Mouse (Mus musculus) retina, adult 2 months (tissue): Measurements from ENCODE around the gene Plekha7.
"Not testable (repeated sequence)": the region's sequence is repeated elsewhere in the genome, so short reads cannot be mapped to it uniquely, and the experiment has no call there.

ENCODE experiments used
- DNase-seq: peaks from one replicate; pipeline ENCODE4 v3.0.0-alpha.2; 2012; ENCODE audit warnings: low read depth, low spot score

Gene Plekha7

DNA sequence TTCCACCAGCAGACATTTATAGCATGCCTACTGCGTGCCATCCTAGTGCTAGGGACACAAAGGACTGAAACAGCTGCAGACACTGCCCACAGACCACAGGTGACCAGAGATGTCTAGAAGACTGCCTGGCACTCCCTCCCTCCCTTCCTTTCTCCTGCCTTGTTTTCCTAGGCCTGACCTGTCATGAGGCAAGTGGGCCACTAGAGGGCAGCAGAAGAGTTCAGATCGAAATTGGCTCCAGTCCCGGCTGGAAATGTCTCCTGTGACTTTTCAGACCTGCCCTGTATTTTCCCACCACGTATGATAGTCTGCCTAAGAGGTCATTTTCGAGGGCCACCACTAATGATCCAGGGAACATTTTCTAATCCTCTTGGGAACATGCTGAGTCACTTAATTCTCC, 176.1 kb downstream of the Plekha7 start:
- peak; percentile 67 for DNase-seq

DNA sequence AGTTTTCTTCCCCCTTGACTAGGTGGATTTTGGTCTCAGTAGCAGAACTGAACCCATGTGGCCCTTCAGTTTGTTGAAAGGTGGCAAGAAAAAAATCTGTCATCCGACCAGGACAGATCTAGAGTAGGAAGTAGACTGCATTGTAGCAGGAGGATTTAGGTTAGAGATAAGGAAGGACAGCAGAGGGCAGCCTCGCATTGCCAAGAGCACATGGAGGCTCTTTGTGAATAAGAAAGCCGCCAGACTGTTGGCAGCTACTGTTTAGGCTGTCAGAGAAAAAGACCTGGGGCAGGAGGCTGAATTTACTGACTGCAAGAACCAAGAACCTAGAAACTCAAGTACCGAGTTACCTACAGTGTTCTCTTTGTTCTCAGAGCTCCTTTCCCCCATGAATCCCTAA, 176.8 kb downstream of the Plekha7 start:
- DNase-seq: peak; percentile 18

DNA sequence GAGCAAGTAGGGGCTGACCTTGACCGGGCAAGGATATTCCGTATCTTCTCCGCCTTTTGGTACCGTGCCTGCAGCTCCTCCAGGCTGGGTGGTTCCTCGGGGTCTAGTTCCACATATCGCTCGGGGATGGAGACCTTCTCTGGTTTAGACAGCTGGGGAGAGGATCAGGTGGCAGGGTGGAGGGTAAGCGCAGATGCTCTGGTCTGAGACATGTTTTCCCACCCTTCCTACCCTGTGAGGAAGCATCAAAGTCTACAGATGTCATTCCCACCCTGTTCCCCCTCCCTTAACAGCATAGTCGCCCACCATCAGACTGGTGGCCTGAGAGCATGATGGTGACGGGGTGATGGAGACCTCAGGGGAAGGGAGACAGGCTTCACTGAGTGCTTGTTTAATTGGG, 178.8 kb downstream of the Plekha7 start:
- no peak for DNase-seq

DNA sequence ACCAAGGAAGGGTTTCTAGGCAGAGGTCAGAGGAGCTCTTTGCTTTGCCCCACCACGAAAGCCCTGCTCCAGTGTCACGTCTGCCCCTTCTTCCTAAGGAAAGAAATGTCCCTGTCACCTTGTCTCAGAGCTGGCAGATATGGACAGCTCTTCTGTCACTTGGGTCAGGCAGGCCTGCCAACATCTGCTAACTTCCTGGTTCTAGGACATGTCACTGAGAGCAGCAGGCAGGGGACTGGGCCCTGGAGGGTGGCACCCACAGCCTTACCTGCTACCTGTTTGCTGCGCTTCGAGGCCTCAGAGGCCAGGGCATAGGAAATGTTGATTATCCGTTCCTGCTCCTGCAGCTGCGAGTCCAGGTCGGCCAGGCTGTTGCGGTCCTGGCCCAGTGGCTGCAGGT, 179.9 kb downstream of the Plekha7 start:
- no peak for DNase-seq

DNA sequence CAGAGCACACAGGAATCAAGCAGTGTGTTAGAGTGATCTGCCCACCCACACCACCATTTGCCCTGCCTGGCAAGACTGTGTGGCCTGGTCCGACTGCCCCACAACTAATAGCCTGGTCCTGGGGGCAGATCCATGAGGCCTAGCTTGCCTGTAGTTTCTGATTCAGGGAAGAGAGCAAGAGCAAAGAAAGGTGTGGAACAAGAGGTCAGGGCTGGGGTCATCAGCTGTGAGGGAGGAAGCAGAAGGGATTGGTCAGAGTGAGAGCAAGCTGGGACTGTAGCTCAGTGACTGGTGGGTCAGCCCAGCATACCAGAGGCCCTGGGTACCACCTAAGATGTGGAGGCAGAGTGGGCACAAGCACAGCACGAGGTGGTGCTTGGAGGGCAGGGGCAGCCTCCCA, 181.1 kb downstream of the Plekha7 start:
- no peak for DNase-seq

DNA sequence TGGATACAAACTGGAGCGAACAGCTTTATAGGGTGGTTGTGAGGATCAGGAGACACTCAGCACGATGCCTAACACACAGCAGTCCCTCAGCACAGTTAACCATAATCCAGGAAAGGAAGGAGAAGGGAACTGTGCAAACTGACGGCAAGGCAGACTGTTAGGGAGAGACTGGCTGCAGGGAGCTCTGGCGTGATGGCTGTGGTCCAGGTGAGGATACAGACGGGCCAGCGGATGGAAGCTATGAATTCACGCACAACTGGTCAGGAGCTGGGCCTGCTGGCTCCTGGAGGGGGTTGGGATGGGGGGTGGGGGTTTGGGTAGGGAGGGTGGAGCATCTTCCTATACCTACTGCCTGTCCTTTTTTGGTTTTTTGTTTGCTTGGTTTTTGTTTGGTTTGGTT, 182.5 kb downstream of the Plekha7 start:
- no peak for DNase-seq

DNA sequence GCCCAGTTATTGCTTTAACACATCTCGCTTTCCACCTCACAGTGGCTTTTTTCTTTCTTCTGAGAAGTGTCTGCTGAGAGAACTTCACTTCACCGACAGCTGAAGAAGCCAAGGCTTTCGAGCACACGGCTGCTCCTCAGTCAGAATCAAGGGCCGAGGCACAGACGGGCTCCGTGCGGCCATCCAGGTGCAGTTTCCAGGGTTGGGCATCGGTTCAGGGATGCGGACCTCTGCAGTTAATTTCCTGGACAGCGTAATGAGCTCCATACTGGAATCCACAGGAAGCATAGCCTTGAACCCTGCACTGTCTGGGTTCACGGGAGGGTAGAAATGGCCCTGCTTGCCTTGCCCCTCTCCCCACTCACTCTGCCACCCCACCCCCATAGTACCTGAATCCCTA, 184.1 kb downstream of the Plekha7 start:
- DNase-seq: no peak

DNA sequence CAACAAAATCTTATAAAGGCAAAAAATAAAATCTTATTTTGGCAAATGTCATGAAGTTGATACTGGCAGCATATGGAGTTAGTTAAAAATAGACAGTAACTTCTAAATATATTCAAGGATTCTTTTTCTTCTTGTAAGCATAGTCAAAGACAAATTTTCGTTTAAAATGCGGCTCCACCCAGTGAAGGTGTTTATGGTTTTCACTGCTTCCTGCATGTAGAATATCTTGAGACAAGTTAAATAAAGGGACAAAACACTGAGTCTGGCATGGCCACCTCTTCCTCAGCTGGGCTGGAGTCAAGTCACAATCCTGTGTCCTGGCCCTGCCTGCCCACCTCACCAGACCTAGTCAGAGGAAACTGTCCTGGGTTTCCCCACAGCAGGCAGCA, 184.6 kb downstream of the Plekha7 start:
- no peak for DNase-seq

DNA sequence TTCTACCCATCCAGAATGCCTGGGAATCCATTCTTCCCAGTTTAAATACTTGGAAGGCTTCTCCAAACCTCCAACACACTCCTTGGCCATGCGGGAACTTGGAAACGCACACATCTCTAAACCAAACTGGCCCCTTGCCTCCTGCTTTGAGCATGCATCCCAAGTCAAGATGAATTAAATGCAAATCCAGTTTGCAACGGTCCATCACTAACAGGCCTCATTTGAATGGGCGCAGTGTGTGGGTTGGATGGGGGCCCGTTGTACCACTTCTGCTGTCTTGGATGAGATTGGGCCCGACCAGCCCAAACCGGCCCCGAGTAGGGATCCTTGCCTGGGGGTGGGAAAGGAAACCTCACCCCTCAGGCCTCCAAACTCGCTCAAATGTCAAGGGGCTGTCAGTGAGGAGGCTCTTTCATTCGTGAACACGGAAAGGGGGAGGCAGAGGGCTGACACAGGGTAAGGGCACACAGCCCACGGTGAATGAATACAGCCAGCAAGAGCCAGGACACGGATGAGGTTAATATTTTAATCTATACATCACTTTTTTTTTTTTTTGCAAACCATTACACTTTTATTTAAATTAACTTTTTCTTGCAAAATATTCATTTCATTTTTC, 185.1 kb downstream of the Plekha7 start:
- no peak for DNase-seq

DNA sequence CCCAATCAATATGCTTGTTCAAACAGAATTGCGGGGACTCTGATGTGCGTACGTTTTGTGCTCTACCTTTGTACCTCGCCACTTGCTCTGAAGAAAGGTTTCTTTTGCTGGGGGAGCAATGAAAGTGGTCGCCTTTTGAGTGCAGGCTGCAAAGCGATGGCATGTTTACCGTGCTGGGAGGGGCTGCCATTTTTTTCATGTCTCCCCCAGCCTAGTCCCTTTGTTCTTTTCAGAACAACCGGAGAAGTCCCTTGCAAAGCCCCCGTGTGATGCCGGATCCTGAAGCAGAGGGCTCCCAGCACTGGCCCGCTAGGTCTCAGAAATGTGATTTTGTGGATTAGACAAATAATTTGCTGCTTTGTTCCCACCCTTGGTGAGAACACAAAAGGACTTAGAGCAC, 187.0 kb downstream of the Plekha7 start:
- no peak for DNase-seq

DNA sequence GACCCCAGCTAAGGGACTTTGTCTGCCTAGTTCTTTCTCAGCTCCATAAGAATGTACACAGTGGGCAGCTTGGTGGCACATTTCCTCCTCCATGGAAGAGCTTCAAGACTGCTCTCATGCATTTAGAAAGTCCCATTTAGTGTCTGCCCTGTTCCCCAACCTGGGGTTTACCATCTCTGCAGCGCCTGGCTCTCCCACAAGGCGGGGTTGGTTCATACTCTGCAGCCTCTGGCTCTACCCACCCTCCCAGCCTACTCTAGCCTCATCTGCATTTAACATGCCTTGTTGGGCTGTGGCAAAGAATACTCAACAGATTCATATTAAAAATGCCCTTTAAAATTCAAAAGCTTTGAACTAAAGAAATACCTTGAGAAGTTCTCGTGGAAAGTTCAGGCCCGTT, 187.4 kb downstream of the Plekha7 start:
- DNase-seq: no peak

DNA sequence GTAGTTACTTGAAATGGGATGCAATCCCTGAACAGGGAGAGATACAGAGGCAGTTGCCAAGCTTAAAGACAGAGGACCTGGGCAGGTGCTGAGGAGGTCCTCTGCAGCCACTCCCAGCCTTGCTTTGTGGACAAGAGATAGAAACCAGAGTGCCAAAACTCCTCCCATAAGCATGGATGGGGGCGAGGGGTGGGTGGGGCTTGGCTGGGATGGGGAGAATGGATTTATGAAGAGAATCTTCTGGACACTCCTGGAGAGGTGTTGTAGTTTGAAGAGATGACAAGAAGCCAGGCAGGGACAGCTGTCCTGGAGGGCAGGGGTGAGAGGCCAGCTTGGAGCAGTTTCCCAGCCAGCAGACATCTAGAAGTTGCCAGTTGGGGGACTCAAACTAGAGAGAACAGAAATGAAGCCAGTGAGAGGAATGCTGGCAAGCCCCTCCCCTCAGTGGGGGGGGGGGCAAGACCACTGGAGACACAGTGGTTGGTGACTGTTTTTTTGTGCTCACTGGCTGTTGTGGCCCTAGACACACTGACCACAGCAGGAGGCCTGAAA, 188.8 kb downstream of the Plekha7 start:
- DNase-seq: no peak

DNA sequence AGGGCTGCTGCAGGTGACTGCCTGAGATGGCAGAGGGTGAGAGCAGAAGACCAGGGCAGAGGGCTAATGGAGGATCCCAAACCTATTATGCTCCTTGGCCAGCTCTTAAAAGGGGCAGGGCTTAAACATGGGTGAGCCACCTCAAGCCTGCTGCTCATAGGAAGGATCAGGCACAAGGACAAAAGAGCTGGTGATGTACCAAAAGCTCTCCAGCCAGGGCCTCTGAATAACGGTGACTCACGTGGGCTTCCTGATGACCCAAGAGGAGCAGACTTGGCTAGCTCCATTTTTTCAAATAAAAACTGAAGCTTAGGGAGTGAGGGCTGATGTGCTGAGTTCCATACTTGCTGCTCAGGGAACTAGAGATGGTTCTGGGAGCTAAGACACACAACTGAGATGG, 192.2 kb downstream of the Plekha7 start:
- no peak for DNase-seq

DNA sequence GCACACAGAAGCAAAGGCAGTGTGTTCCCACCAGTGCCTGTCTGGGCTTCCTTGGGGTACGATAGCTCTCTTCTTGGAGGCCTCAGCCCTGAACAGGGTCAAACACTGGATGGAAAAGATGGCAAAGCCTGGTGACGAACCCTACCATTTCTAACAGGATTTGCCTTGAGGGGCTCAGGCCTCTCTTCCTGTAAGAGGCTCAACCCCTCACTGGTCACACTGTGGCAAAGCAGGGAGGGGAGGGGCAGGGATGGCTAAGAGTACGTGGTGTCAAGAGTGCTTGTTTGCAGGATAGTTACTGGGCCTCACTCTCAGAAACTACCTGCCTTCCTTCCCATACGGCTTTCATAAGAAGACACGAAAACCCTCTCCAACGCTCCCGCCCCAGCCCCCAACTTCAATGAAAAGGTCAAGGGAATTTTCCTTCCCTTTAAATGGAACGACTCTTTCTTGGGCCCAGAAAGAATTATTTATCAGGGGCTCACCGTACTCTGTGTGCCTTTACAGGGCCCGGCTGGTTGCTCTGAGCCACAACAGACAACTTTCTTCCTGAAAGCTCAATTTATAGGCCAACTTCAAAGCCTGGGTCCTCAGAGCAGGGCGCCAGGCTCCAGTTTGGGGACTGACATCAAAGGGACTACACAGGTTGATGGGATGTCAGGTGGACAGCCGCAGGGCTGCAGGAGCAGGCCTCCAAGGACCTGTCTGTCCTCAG, 192.8 kb downstream of the Plekha7 start:
- no peak for DNase-seq

DNA sequence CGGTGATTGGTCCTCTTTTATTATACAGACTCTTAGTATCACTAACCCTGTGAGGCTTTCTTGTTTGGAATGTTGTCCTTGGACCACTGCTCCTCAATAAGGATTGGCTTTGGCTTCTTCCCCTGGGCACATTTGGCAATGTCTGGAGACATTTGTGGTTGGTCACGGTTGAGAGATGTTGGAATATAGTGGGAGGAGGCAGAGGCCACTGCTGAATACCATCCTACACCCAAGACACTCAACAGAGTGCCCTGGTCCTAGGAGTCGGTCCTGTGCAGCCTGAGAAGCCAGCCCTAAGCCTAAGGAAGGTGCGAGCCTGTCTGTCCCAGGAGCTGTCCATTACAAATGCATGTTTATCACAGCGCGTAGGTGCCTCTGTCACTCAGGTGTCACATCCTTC, 196.6 kb downstream of the Plekha7 start:
- DNase-seq: no peak

DNA sequence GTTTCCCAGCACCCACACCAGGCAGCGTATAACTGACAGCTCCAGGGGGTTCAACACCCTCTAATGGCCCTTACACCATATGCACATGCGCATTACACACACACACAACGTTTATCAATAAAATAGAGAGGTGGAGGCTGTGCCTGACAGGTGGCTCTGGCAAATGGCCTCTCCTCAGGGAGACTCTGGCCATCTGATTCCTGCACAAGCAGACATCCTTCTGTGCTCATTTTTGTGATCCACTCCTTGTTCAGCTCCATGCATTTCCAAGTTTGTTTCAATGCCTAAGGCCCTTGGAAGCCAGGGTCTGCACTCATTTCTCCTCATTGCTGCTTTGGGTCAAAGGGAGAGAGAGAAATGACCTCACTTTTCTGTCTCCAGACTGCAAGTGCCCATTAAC, 197.5 kb downstream of the Plekha7 start:
- DNase-seq: no peak

DNA sequence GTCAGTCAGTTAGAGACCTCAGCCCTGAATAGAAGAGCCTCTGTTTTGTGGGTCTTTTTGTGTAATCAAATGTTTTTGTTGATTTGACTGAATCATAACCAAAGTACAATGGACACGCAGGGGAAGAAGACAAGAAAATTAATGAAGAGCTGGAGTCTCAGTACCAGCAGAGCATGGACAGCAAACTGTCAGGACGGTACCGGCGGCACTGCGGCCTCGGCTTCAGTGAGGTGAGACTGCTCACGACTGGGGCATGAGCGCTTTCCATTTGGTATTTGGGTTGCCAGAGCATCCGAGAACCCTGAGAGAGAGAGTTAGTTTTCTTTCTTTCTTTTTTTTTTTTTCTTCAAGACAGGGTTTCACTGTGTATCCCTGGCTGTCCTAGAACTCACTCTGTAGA, 205.1 kb downstream of the Plekha7 start:
- no peak for DNase-seq

DNA sequence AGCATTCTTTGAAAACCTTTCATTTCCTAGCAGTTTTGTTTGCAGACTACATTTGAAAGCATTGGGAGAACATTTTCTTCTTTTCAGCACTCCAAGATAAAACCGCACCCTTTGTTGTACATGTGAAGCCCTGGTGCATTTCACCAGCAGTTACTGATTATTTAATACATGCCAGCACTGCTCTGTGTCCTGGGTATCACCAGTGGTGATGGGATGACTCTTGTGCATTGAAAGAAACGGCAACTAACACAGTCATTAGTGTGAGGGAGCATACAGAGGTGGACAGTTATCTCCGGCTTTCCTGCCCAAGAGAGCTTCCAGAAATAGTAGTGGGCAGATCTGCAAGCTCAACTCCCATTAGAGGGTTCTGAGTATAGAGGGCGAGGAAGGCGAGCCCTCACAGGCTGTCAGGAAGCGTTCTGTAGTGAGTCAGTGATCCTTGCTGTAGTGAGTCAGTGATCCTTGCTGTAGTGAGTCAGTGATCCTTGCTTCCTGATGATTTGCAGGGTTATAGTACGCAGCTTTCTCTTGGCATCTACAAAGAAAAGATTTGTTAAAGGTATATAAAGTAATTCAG, 208.1 kb downstream of the Plekha7 start:
- DNase-seq: no peak

DNA sequence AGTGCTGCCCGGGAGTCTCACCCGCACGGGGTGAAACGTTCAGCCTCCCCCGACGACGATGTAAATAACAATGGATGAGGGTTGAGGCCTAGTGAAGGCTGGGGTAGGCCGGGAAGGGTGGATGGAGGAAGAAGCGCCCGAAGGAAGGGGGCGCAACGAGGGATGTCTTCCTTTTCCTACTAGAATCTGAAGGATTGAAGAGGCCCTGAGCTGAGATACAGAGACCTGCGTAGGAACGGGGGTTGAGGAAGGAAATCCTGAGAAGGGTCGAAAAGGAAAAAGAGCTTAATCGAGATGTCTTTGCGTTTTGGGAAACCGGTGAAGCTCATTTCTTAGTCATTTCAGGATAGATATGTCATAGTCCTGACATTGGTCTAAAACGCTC, 214.7 kb downstream of the Plekha7 start:
- no peak for DNase-seq

DNA sequence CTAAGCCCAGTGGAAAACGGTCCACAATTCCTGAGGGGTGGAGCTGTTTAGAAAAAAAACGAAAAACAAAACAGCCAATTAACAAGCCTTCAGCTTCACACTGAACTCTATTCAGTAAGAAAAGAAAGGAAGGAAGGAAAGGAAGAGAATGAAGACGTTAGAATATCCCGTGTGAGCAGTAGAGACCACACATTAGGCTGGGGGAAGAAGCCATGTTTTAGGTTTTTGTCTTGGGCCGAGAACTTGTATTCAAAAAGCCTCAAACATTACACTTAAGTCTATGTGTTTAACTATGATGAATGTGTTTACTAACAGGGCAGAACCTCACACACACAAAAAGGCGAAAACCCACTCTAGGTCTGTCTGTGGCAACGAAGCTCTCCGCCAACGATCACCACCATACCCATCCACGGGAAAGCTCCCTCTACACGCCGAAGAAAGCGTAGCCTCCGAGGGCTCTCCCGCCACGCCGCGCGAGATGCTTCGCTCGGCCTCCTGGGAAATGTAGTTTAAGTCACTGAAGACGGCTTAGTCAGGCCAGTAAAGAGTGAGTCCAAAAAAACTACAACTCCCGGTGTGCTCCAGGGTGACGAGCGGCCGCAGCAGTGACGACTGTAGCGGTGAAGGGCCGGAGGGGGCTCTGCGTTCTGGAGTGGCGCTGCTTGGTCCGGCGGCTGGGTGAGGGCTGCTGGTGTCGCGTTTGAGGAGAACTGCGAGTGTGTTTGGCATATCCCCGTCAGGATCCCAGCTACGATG, 215.3 kb downstream of the Plekha7 start:
- DNase-seq: peak; percentile 97

DNA sequence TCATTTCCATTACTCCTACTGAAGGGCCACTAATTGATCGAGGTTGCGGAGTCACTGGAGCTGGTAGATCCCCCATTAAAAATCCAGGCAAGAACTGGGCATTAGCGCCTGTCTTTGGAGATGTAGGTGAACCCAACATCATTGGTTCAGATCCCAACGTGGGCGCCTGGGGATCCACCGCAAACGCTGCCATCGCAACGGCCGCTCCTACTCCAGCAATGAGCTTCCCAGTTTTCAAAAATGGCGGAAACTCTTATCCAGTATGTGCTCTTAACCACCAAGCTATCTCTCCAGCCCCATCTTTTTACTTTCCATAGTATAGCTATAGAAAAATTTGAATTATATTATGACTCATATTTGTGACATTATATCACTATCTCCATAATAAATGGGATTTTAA, 223.8 kb downstream of the Plekha7 start, which contains the start of gene Gm4353:
Gene Gm4353 (minus strand): TSS at position 270 of the 400 bp plus-strand sequence.
- DNase-seq: not testable (repeated sequence)
